Mouse (Mus musculus): ENCODE results near the gene Nabp2.

- TF ChIP-seq CTCF (IDR thresholded peaks at IDR 0.05; ENCODE audit: insufficient read depth, low read length) = no peak
- TF ChIP-seq POLR2A (IDR thresholded peaks at IDR 0.05; ENCODE audit: borderline replicate concordance, extremely low read depth, low read depth, low read length) = no peak; the same call in 1 of the 2 replicates
These were observed 34.7 kb downstream of the Nabp2 start, which contains the start of gene Ankrd52 for GRCm38 (mm10) chr10:128376455-128377211.
